Mouse (Mus musculus) embryonic facial prominence, embryonic 11.5 days (tissue): ENCODE results near the gene Grwd1. TPM values are rescaled to one million over a fixed set of nuclear protein-coding genes. Genes with fewer than 3 reads are reported as not detected.

ENCODE experiments used
- polyA plus RNA-seq: library from polyadenylated mRNA; unstranded; fragments of >200 nt; fragmentation: Nextera tagmentation; extraction: Ambion mirVana; gene quantifications from 2 replicates; pipeline ENCODE4 v1.2.1, GENCODE M21; 2014

The Grwd1 gene
- polyA plus RNA-seq, 1 experiment from 2014 or later: 78.6 TPM

Other genes with a start within 250 kb of the Grwd1 start
- 0.22 TPM in 1 of 2 replicates, not detected in the other for gene Fgf21, start 215.5 kb downstream of the Grwd1 start, polyA plus RNA-seq
- 0.38 TPM in 1 of 2 replicates, not detected in the other for gene Fut1, start 213.7 kb downstream of the Grwd1 start, polyA plus RNA-seq
- 0.08 and 0.11 TPM in 2 replicates for gene Izumo1, start 209.1 kb downstream of the Grwd1 start, polyA plus RNA-seq
- 5.4 and 5.7 TPM in 2 replicates for gene Rasip1, start 203.5 kb downstream of the Grwd1 start, polyA plus RNA-seq
- gene Mamstr, start 191.0 kb downstream of the Grwd1 start, polyA plus RNA-seq: 1.4 and 1.8 TPM in 2 replicates
- 0.17 TPM in 1 of 2 replicates, not detected in the other for gene Fut2, start 164.6 kb downstream of the Grwd1 start, polyA plus RNA-seq
- gene Ntn5, start 146.9 kb downstream of the Grwd1 start, polyA plus RNA-seq: 0.25 TPM in 2 replicates
- gene Sec1, start 136.5 kb downstream of the Grwd1 start, polyA plus RNA-seq: 0.27 and 0.42 TPM in 2 replicates
- 6.9 and 8.7 TPM in 2 replicates for gene Car11, start 131.1 kb downstream of the Grwd1 start, polyA plus RNA-seq
- gene Dbp, start 125.9 kb downstream of the Grwd1 start, polyA plus RNA-seq: 4.9 and 5.6 TPM in 2 replicates
- gene Rpl18, start 115.5 kb downstream of the Grwd1 start, polyA plus RNA-seq: 1,026 and 1,114 TPM in 2 replicates
- gene Sphk2, start 112.9 kb downstream of the Grwd1 start, polyA plus RNA-seq: 14.9 and 17.3 TPM in 2 replicates
- 0.21 and 0.35 TPM in 2 replicates for gene Fam83e, start 109.7 kb downstream of the Grwd1 start, polyA plus RNA-seq
- not detected in 2 replicates for gene Spaca4, start 105.1 kb downstream of the Grwd1 start, polyA plus RNA-seq
- 2.9 and 3.2 TPM in 2 replicates for gene Lmtk3, start 47.2 kb downstream of the Grwd1 start, polyA plus RNA-seq
- 1.8 and 2.0 TPM in 2 replicates for gene Sult2b1, start 46.3 kb downstream of the Grwd1 start, polyA plus RNA-seq
- 168 and 170 TPM in 2 replicates for gene Cyth2, start 16.4 kb downstream of the Grwd1 start, polyA plus RNA-seq
- 2.1 and 2.7 TPM in 2 replicates for gene Kcnj14, start 6.2 kb downstream of the Grwd1 start, polyA plus RNA-seq
- gene Kdelr1, start 41.8 kb upstream of the Grwd1 start, polyA plus RNA-seq: 85.2 and 85.7 TPM in 2 replicates
- 0.13 and 0.18 TPM in 2 replicates for gene Grin2d, start 47.4 kb upstream of the Grwd1 start, polyA plus RNA-seq
- gene Syngr4, start 65.8 kb upstream of the Grwd1 start, polyA plus RNA-seq: 0.85 and 1.0 TPM in 2 replicates
- gene Tmem143, start 66.0 kb upstream of the Grwd1 start, polyA plus RNA-seq: 2.7 and 3.9 TPM in 2 replicates
- 24.9 and 29.2 TPM in 2 replicates for gene Emp3, start 90.5 kb upstream of the Grwd1 start, polyA plus RNA-seq
- 2.1 and 2.4 TPM in 2 replicates for gene Ccdc114, start 93.1 kb upstream of the Grwd1 start, polyA plus RNA-seq
- gene Abcc6, start 199.4 kb upstream of the Grwd1 start, polyA plus RNA-seq: 0.04 and 0.18 TPM in 2 replicates
- gene Nomo1, start 202.8 kb upstream of the Grwd1 start, polyA plus RNA-seq: 11.3 and 11.8 TPM in 2 replicates